ENCODE assay signal across 9 mouse cellular contexts in genomic region chr2:153107802-153108201, GRCm38 (mm10). TPM values are rescaled to one million over a fixed set of nuclear protein-coding genes. Genes with fewer than 3 reads are reported as not detected.
DNase-seq lines count a peak whose midpoint lies in the region; ATAC-seq lines count a peak whose summit lies in the region.
"Had no signal": no experiment of that assay in that cellular context is flagged by ENCODE, and none has a peak within 500 bp of the region (broad histone marks: within the 10 kb centered on the region; RNA-seq: fewer than 3 reads in every experiment).

No protein-coding gene starts in this region.

- H3K27ac ChIP-seq in heart, embryonic 16.5 days (ENCODE audit: low read length) = no peak overlapping the region
- no peak overlapping the region for H3K27ac ChIP-seq in embryonic facial prominence, embryonic 11.5 days (replicated peaks; ENCODE audit: low read depth, low read length)
- H3K27ac ChIP-seq in hindbrain, embryonic 15.5 days (replicated peaks) = no peak overlapping the region
- no peak overlapping the region for H3K27ac ChIP-seq in midbrain, embryonic 12.5 days (replicated peaks)

- no peaks in the 10 kb centered on the region for H3K9me3 ChIP-seq in heart, embryonic 16.5 days (replicated peaks; ENCODE audit: control insufficient read depth, low read length)
- H3K9me3 ChIP-seq in embryonic facial prominence, embryonic 11.5 days (replicated peaks; ENCODE audit: control insufficient read depth, low read length) = no peaks in the 10 kb centered on the region
- no peaks in the 10 kb centered on the region for H3K9me3 ChIP-seq in hindbrain, embryonic 15.5 days
- no peaks in the 10 kb centered on the region for H3K9me3 ChIP-seq in midbrain, embryonic 12.5 days

- DNase-seq in heart, postnatal 4 days = no peak
- no peak for DNase-seq in embryonic facial prominence, embryonic 11.5 days (ENCODE audit: low spot score)
- no peak for DNase-seq in left cerebral cortex, adult 18-20 months (ENCODE audit: low spot score in 2 of 2)
- DNase-seq in cerebellum, postnatal 36 days = no peak
- no peak for DNase-seq in right cerebral cortex, adult 18-20 months

- H3K9ac ChIP-seq in heart, embryonic 16.5 days (ENCODE audit: low read length) = no peak overlapping the region
- no peak overlapping the region for H3K9ac ChIP-seq in embryonic facial prominence, embryonic 11.5 days (replicated peaks; ENCODE audit: low read length)
- no peak overlapping the region for H3K9ac ChIP-seq in hindbrain, embryonic 15.5 days
- H3K9ac ChIP-seq in midbrain, embryonic 12.5 days (replicated peaks) = no peak overlapping the region

- ATAC-seq in heart, embryonic 16.5 days (replicated peaks; ENCODE audit: extremely low read depth, insufficient read depth, low FRiP score) = no peak
- ATAC-seq in embryonic facial prominence, embryonic 11.5 days (replicated peaks; ENCODE audit: insufficient number of reproducible peaks, low FRiP score, low TSS enrichment, low read depth) = no peak
- ATAC-seq in hindbrain, embryonic 15.5 days (ENCODE audit: low FRiP score, low read depth) = no peak
- ATAC-seq in midbrain, embryonic 12.5 days (ENCODE audit: low FRiP score, low read depth) = no peak

- 4% methylated on average over 15 of the region's 15 CpGs for WGBS in heart, embryonic 16.5 days
- 4% methylated on average over 15 of the region's 15 CpGs for WGBS in embryonic facial prominence, embryonic 11.5 days
- WGBS in hindbrain, embryonic 15.5 days = 4% methylated on average over 15 of the region's 15 CpGs
- WGBS in midbrain, embryonic 12.5 days = 1% methylated on average over 15 of the region's 15 CpGs

- peak overlapping the region; percentile 72 for H3K4me2 ChIP-seq in heart, embryonic 16.5 days (ENCODE audit: low read depth, low read length)
- H3K4me2 ChIP-seq in embryonic facial prominence, embryonic 11.5 days (ENCODE audit: low read depth, low read length) = peak overlapping the region; percentile 74
- H3K4me2 ChIP-seq in hindbrain, embryonic 15.5 days = peak overlapping the region; percentile 67
- peak overlapping the region; percentile 81 for H3K4me2 ChIP-seq in midbrain, embryonic 12.5 days (replicated peaks)

- H3K4me3 ChIP-seq in heart, embryonic 16.5 days (ENCODE audit: low read length) = peak overlapping the region; percentile 40
- H3K4me3 ChIP-seq in embryonic facial prominence, embryonic 11.5 days (ENCODE audit: low read depth, low read length) = no peak overlapping the region
- peak overlapping the region; percentile 41 for H3K4me3 ChIP-seq in hindbrain, embryonic 15.5 days
- H3K4me3 ChIP-seq in midbrain, embryonic 12.5 days = peak overlapping the region; percentile 47; the same call in 1 of the 2 replicates
- H3K4me3 ChIP-seq: erythroblast, embryonic 14.5 days had no signal

- H3K27me3 ChIP-seq in heart, embryonic 16.5 days (ENCODE audit: control insufficient read depth, insufficient read depth, low read length) = peaks cover 45% of the 10 kb centered on the region
- H3K27me3 ChIP-seq in embryonic facial prominence, embryonic 11.5 days (ENCODE audit: control insufficient read depth, insufficient read depth, low read length) = peaks cover 29% of the 10 kb centered on the region
- peaks cover 45% of the 10 kb centered on the region for H3K27me3 ChIP-seq in hindbrain, embryonic 15.5 days
- H3K27me3 ChIP-seq in midbrain, embryonic 12.5 days = peaks cover 47% of the 10 kb centered on the region

- peaks cover 7% of the 10 kb centered on the region; the same call in 1 of the 2 replicates for H3K4me1 ChIP-seq in heart, embryonic 16.5 days (ENCODE audit: control insufficient read depth, insufficient read depth, low read length)
- peaks cover 4% of the 10 kb centered on the region; the same call in 1 of the 2 replicates for H3K4me1 ChIP-seq in embryonic facial prominence, embryonic 11.5 days (ENCODE audit: control insufficient read depth, insufficient read depth, low read length)
- peaks cover 17% of the 10 kb centered on the region for H3K4me1 ChIP-seq in hindbrain, embryonic 15.5 days (replicated peaks)
- H3K4me1 ChIP-seq in midbrain, embryonic 12.5 days = peaks cover 19% of the 10 kb centered on the region

- H3K36me3 ChIP-seq in heart, embryonic 16.5 days (ENCODE audit: control insufficient read depth, insufficient read depth) = no peaks in the 10 kb centered on the region
- H3K36me3 ChIP-seq in embryonic facial prominence, embryonic 11.5 days (replicated peaks; ENCODE audit: control insufficient read depth, insufficient read depth, low read depth, low read length) = no peaks in the 10 kb centered on the region
- no peaks in the 10 kb centered on the region for H3K36me3 ChIP-seq in hindbrain, embryonic 15.5 days
- no peaks in the 10 kb centered on the region for H3K36me3 ChIP-seq in midbrain, embryonic 12.5 days

RNA-seq across cellular contexts. Expression of gene Hck, which starts 0.5 kb away (rescaled TPM):
- polyA plus RNA-seq in heart, embryonic 16.5 days (2015; fragmentation: Nextera tagmentation; extraction: Ambion mirVana) = 2.9 and 3.1 TPM in 2 replicates
- 1 to 10 TPM; 1.1 to 1.2 TPM for total RNA-seq in heart, postnatal 4 days (2021)
- polyA plus RNA-seq in embryonic facial prominence, embryonic 11.5 days (2014; fragmentation: Nextera tagmentation; extraction: Ambion mirVana) = 1.8 TPM in 2 replicates
- 3.7 and 4.4 TPM in 2 replicates for polyA plus RNA-seq in hindbrain, embryonic 15.5 days (2015; fragmentation: Nextera tagmentation; extraction: Ambion mirVana)
- 1.8 and 2.4 TPM in 2 replicates for polyA plus RNA-seq in midbrain, embryonic 12.5 days (2016; fragmentation: Nextera tagmentation; extraction: Ambion mirVana)
- total RNA-seq in left cerebral cortex, adult 18-20 months (2021) = 1 to 10 TPM; 2.3 to 3.3 TPM

RNA-seq across cellular contexts. Expression of gene Ccm2l, which starts 42.0 kb away (rescaled TPM):
- polyA plus RNA-seq in heart, embryonic 16.5 days (2015; fragmentation: Nextera tagmentation; extraction: Ambion mirVana) = 3.0 and 4.8 TPM in 2 replicates
- 10 to 100 TPM; 24.1 to 25.3 TPM for total RNA-seq in heart, postnatal 4 days (2021)
- polyA plus RNA-seq in embryonic facial prominence, embryonic 11.5 days (2014; fragmentation: Nextera tagmentation; extraction: Ambion mirVana) = 1.3 and 1.7 TPM in 2 replicates
- 2.0 and 2.1 TPM in 2 replicates for polyA plus RNA-seq in hindbrain, embryonic 15.5 days (2015; fragmentation: Nextera tagmentation; extraction: Ambion mirVana)
- 2.6 and 2.7 TPM in 2 replicates for polyA plus RNA-seq in midbrain, embryonic 12.5 days (2016; fragmentation: Nextera tagmentation; extraction: Ambion mirVana)
- total RNA-seq in left cerebral cortex, adult 18-20 months (2021) = 1 to 10 TPM; 4.5 to 4.6 TPM
- polyA plus RNA-seq: erythroblast, embryonic 14.5 days had no signal

RNA-seq across cellular contexts. Expression of gene Tm9sf4, which starts 53.3 kb away (rescaled TPM):
- 63.0 and 65.4 TPM in 2 replicates for polyA plus RNA-seq in heart, embryonic 16.5 days (2015; fragmentation: Nextera tagmentation; extraction: Ambion mirVana)
- 10 to 100 TPM; 68.7 to 73.8 TPM for total RNA-seq in heart, postnatal 4 days (2021)
- polyA plus RNA-seq in embryonic facial prominence, embryonic 11.5 days (2014; fragmentation: Nextera tagmentation; extraction: Ambion mirVana) = 82.2 and 84.0 TPM in 2 replicates
- 77.8 and 85.6 TPM in 2 replicates for polyA plus RNA-seq in hindbrain, embryonic 15.5 days (2015; fragmentation: Nextera tagmentation; extraction: Ambion mirVana)
- 84.0 and 90.2 TPM in 2 replicates for polyA plus RNA-seq in midbrain, embryonic 12.5 days (2016; fragmentation: Nextera tagmentation; extraction: Ambion mirVana)
- total RNA-seq in left cerebral cortex, adult 18-20 months (2021) = 100 to 1,000 TPM; 101 to 106 TPM
